Mouse (Mus musculus): Measurements from ENCODE around the gene Krt77. TPM values are rescaled to one million over a fixed set of nuclear protein-coding genes. Genes with fewer than 3 reads are reported as not detected.

Gene Krt77
- polyA plus RNA-seq, 1 experiment = not detected

GRCm38 (mm10) chr15:101859735-101860170, 9.8 kb downstream of the Krt77 start:
- H3K9ac ChIP-seq (ENCODE audit: low read depth, poor library complexity, severe bottlenecking) = peak overlapping the region; percentile 55
- no peak overlapping the region for H3K27ac ChIP-seq (ENCODE audit: insufficient read depth, low read length)
- no peaks in the 10 kb centered on the region for H3K9me3 ChIP-seq (replicated peaks; ENCODE audit: control insufficient read depth, insufficient read depth, low read length, poor library complexity, severe bottlenecking)
- TF ChIP-seq POLR2A (IDR thresholded peaks at IDR 0.05; ENCODE audit: insufficient read depth, low read length) (no peak), EP300 (IDR thresholded peaks at IDR 0.05; ENCODE audit: insufficient read depth, low read depth, low read length) (no peak), CTCF (IDR thresholded peaks at IDR 0.05; ENCODE audit: low read depth, low read length) (no peak)
- H3K4me3 ChIP-seq (ENCODE audit: low read depth, low read length) = peak overlapping the region; percentile 57
- no peaks in the 10 kb centered on the region for H3K27me3 ChIP-seq (ENCODE audit: control insufficient read depth, insufficient read depth, low read length, poor library complexity, severe bottlenecking)
- H3K4me1 ChIP-seq (ENCODE audit: control insufficient read depth, insufficient read depth, low read length) = no peaks in the 10 kb centered on the region
- no peaks in the 10 kb centered on the region for H3K36me3 ChIP-seq (ENCODE audit: control insufficient read depth, insufficient read depth, low read length, poor library complexity, severe bottlenecking)

- Histone ChIP-seq H3K4me3 (ENCODE audit: low read depth, low read length) (no peak overlapping the region), H3K4me1 (ENCODE audit: control insufficient read depth, insufficient read depth, low read length) (no peaks in the 10 kb centered on the region), H3K27ac (ENCODE audit: insufficient read depth, low read length) (no peak overlapping the region), H3K9ac (ENCODE audit: low read depth, poor library complexity, severe bottlenecking) (no peak overlapping the region), H3K27me3 (ENCODE audit: control insufficient read depth, insufficient read depth, low read length, poor library complexity, severe bottlenecking) (no peaks in the 10 kb centered on the region), H3K9me3 (replicated peaks; ENCODE audit: control insufficient read depth, insufficient read depth, low read length, poor library complexity, severe bottlenecking) (no peaks in the 10 kb centered on the region), H3K36me3 (ENCODE audit: control insufficient read depth, insufficient read depth, low read length, poor library complexity, severe bottlenecking) (no peaks in the 10 kb centered on the region)
- no peak for TF ChIP-seq POLR2A (IDR thresholded peaks at IDR 0.05; ENCODE audit: insufficient read depth, low read length)
- TF ChIP-seq CTCF (IDR thresholded peaks at IDR 0.05; ENCODE audit: low read depth, low read length) = no peak
These were observed 10.7 kb downstream of the Krt77 start for GRCm38 (mm10) chr15:101858673-101859425.

- H3K9me3 ChIP-seq (replicated peaks; ENCODE audit: control insufficient read depth, insufficient read depth, low read length, poor library complexity, severe bottlenecking) = no peaks in the 10 kb centered on the region
- H3K36me3 ChIP-seq (ENCODE audit: control insufficient read depth, insufficient read depth, low read length, poor library complexity, severe bottlenecking) = no peaks in the 10 kb centered on the region
- H3K4me3 ChIP-seq (ENCODE audit: low read depth, low read length) = no peak overlapping the region
- no peaks in the 10 kb centered on the region for H3K27me3 ChIP-seq (ENCODE audit: control insufficient read depth, insufficient read depth, low read length, poor library complexity, severe bottlenecking)
- H3K9ac ChIP-seq (ENCODE audit: low read depth, poor library complexity, severe bottlenecking) = no peak overlapping the region
- no peak overlapping the region for H3K27ac ChIP-seq (ENCODE audit: insufficient read depth, low read length)
- H3K4me1 ChIP-seq (ENCODE audit: control insufficient read depth, insufficient read depth, low read length) = no peaks in the 10 kb centered on the region
- no peak for TF ChIP-seq CTCF (IDR thresholded peaks at IDR 0.05; ENCODE audit: low read depth, low read length)
- no peak for TF ChIP-seq POLR2A (IDR thresholded peaks at IDR 0.05; ENCODE audit: insufficient read depth, low read length)
- TF ChIP-seq EP300 (IDR thresholded peaks at IDR 0.05; ENCODE audit: insufficient read depth, low read depth, low read length) = no peak
These were observed 12.8 kb downstream of the Krt77 start for GRCm38 (mm10) chr15:101856696-101857095.

- H3K4me1 ChIP-seq (ENCODE audit: control insufficient read depth, insufficient read depth, low read length) = no peaks in the 10 kb centered on the region
- no peak overlapping the region for H3K27ac ChIP-seq (ENCODE audit: insufficient read depth, low read length)
- H3K36me3 ChIP-seq (ENCODE audit: control insufficient read depth, insufficient read depth, low read length, poor library complexity, severe bottlenecking) = no peaks in the 10 kb centered on the region
- H3K9me3 ChIP-seq (replicated peaks; ENCODE audit: control insufficient read depth, insufficient read depth, low read length, poor library complexity, severe bottlenecking) = no peaks in the 10 kb centered on the region
- H3K4me3 ChIP-seq (ENCODE audit: low read depth, low read length) = no peak overlapping the region
- no peak overlapping the region for H3K9ac ChIP-seq (ENCODE audit: low read depth, poor library complexity, severe bottlenecking)
- TF ChIP-seq EP300 (IDR thresholded peaks at IDR 0.05; ENCODE audit: insufficient read depth, low read depth, low read length) (no peak), POLR2A (IDR thresholded peaks at IDR 0.05; ENCODE audit: insufficient read depth, low read length) (no peak), CTCF (IDR thresholded peaks at IDR 0.05; ENCODE audit: low read depth, low read length) (no peak)
- H3K27me3 ChIP-seq (ENCODE audit: control insufficient read depth, insufficient read depth, low read length, poor library complexity, severe bottlenecking) = no peaks in the 10 kb centered on the region
These were observed 13.8 kb downstream of the Krt77 start for GRCm38 (mm10) chr15:101855732-101856131.

- TF ChIP-seq CTCF (IDR thresholded peaks at IDR 0.05; ENCODE audit: low read depth, low read length) = no peak
- no peak for TF ChIP-seq POLR2A (IDR thresholded peaks at IDR 0.05; ENCODE audit: insufficient read depth, low read length)
- TF ChIP-seq EP300 (IDR thresholded peaks at IDR 0.05; ENCODE audit: insufficient read depth, low read depth, low read length) = no peak
- Histone ChIP-seq H3K4me3 (ENCODE audit: low read depth, low read length) (no peak overlapping the region), H3K9me3 (replicated peaks; ENCODE audit: control insufficient read depth, insufficient read depth, low read length, poor library complexity, severe bottlenecking) (no peaks in the 10 kb centered on the region), H3K4me1 (ENCODE audit: control insufficient read depth, insufficient read depth, low read length) (no peaks in the 10 kb centered on the region), H3K9ac (ENCODE audit: low read depth, poor library complexity, severe bottlenecking) (no peak overlapping the region), H3K36me3 (ENCODE audit: control insufficient read depth, insufficient read depth, low read length, poor library complexity, severe bottlenecking) (no peaks in the 10 kb centered on the region), H3K27me3 (ENCODE audit: control insufficient read depth, insufficient read depth, low read length, poor library complexity, severe bottlenecking) (no peaks in the 10 kb centered on the region), H3K27ac (ENCODE audit: insufficient read depth, low read length) (no peak overlapping the region)
These were observed 15.2 kb downstream of the Krt77 start for GRCm38 (mm10) chr15:101854294-101854693.

GRCm38 (mm10) chr15:101852571-101852970, 16.9 kb downstream of the Krt77 start:
- no peak overlapping the region for H3K27ac ChIP-seq (ENCODE audit: insufficient read depth, low read length)
- no peaks in the 10 kb centered on the region for H3K27me3 ChIP-seq (ENCODE audit: control insufficient read depth, insufficient read depth, low read length, poor library complexity, severe bottlenecking)
- TF ChIP-seq EP300 (IDR thresholded peaks at IDR 0.05; ENCODE audit: insufficient read depth, low read depth, low read length) (no peak), CTCF (IDR thresholded peaks at IDR 0.05; ENCODE audit: low read depth, low read length) (no peak), POLR2A (IDR thresholded peaks at IDR 0.05; ENCODE audit: insufficient read depth, low read length) (no peak)
- H3K4me1 ChIP-seq (ENCODE audit: control insufficient read depth, insufficient read depth, low read length) = no peaks in the 10 kb centered on the region
- H3K9ac ChIP-seq (ENCODE audit: low read depth, poor library complexity, severe bottlenecking) = no peak overlapping the region
- no peaks in the 10 kb centered on the region for H3K9me3 ChIP-seq (replicated peaks; ENCODE audit: control insufficient read depth, insufficient read depth, low read length, poor library complexity, severe bottlenecking)
- H3K4me3 ChIP-seq (ENCODE audit: low read depth, low read length) = no peak overlapping the region
- H3K36me3 ChIP-seq (ENCODE audit: control insufficient read depth, insufficient read depth, low read length, poor library complexity, severe bottlenecking) = no peaks in the 10 kb centered on the region

Measured in ES-Bruce4 (cell line).